Mouse (Mus musculus) forebrain, embryonic 12.5 days (tissue): ENCODE measurements around the gene Fasl. TPM values are rescaled to one million over a fixed set of nuclear protein-coding genes. Genes with fewer than 3 reads are reported as not detected.

ENCODE experiments used
- ATAC-seq: fragments of 200-750 bp; cut with Nextera tagmentation; 2 replicates; pipeline ENCODE4 v1.8.0; 2017; ENCODE audit warnings: moderate TSS enrichment; ENCODE audit not compliant: low FRiP score
- H3K27ac ChIP-seq: fragments of 300-500 bp; sonication (generic); 2 replicates; pipeline ENCODE4 v1.5.1; 2016; ENCODE audit warnings: mild to moderate bottlenecking
- H3K27me3 ChIP-seq: fragments of 300-500 bp; sonication (generic); 2 replicates; pipeline ENCODE4 v1.6.1; 2016; ENCODE audit warnings: mild to moderate bottlenecking
- H3K36me3 ChIP-seq: fragments of 300-500 bp; sonication (generic); replicated peaks from 2 replicates; pipeline ENCODE4 v1.6.1; 2016; ENCODE audit warnings: mild to moderate bottlenecking
- H3K4me1 ChIP-seq: fragments of 300-500 bp; sonication (generic); 2 replicates; pipeline ENCODE4 v1.6.1; 2016
- H3K4me2 ChIP-seq: fragments of 300-500 bp; sonication (generic); 2 replicates; pipeline ENCODE4 v1.6.1; 2016; ENCODE audit warnings: mild to moderate bottlenecking, moderate library complexity
- H3K4me3 ChIP-seq: fragments of 300-500 bp; sonication (generic); replicated peaks from 2 replicates; pipeline ENCODE4 v1.5.1; 2016; ENCODE audit warnings: mild to moderate bottlenecking
- H3K9ac ChIP-seq: fragments of 300-500 bp; sonication (generic); 2 replicates; pipeline ENCODE4 v1.6.1; 2016; ENCODE audit warnings: mild to moderate bottlenecking
- H3K9me3 ChIP-seq: fragments of 300-500 bp; sonication (generic); 2 replicates; pipeline ENCODE4 v1.6.1; 2016
- WGBS: fragments of 180-500 bp; shearing (Covaris S2); methylation state at CpG from one replicate; pipeline ENCODE4 v1.1.7; 2016; 5-methylcytosine and 5-hydroxymethylcytosine counted together
- polyA plus RNA-seq: library from polyadenylated mRNA; unstranded; fragments of >200 nt; fragmentation: Nextera tagmentation; extraction: Ambion mirVana; gene quantifications from 2 replicates; pipeline ENCODE4 v1.2.1, GENCODE M21; 2016

The Fasl gene
- polyA plus RNA-seq, result not detected in 2 replicates

GRCm38 (mm10) chr1:161788339-161788738, at the start of gene Fasl:
Gene Fasl, minus strand, starts transcription at chr1:161788495.
- WGBS, result 92% methylated on average over 9 of the region's 9 CpGs
- no peaks in the 10 kb centered on the region for H3K36me3 ChIP-seq
- no peak for ATAC-seq
- no peaks in the 10 kb centered on the region for H3K27me3 ChIP-seq
- H3K4me2 ChIP-seq, result no peak within 1 kb of the TSS
- no peaks in the 10 kb centered on the region for H3K9me3 ChIP-seq
- no peak within 1 kb of the TSS for H3K9ac ChIP-seq
- H3K27ac ChIP-seq, result no peak within 1 kb of the TSS
- no peak within 1 kb of the TSS for H3K4me3 ChIP-seq
- no peaks in the 10 kb centered on the region for H3K4me1 ChIP-seq

DNA sequence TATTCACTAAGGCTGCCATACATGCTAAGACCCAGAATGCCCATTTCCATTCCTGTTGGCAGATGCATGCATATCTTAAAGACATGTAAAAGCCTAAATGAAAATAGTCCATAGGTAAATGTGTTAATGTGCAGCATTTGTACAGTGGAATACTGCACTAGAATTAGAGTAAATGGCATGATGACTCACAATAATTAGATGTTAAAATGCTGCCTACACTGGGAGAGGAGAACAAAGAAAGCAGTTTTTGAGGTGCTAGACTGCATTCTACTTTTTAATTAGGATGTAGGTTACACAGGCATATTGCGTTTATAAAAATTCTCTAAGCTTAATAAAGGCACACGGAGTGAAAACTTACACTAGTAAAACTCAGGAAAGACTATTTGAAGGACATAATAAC, 38.4 kb upstream of the Fasl start:
- no peaks in the 10 kb centered on the region for H3K9me3 ChIP-seq
- H3K27ac ChIP-seq, result no peak overlapping the region
- ATAC-seq, result no peak
- H3K4me1 ChIP-seq, result no peaks in the 10 kb centered on the region
- 80% methylated on average over 2 of the region's 2 CpGs for WGBS
- no peak overlapping the region for H3K9ac ChIP-seq
- H3K4me3 ChIP-seq, result no peak overlapping the region
- H3K4me2 ChIP-seq, result no peak overlapping the region
- no peaks in the 10 kb centered on the region for H3K27me3 ChIP-seq
- peaks cover 13% of the 10 kb centered on the region for H3K36me3 ChIP-seq

DNA sequence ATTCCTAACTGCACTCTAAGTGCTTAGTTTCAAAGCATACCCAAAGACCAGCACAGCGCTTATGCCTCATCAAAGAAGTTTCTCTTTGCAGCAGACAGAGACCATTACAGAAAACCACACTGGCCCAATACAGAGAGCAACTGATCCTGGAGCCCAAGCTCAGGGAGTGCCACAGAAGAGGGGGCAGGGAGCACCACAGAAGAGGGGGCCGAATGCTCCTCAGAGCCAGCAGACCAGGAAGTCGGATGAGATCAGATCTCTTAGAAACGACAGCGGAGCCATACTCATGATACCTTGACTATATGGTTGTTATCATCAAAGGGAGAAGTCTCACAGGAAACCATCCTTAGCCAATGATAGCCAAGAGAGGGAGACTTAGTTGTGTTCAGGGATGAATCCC, 21.1 kb upstream of the Fasl start:
- 93% methylated on average over 5 of the region's 5 CpGs for WGBS
- Histone ChIP-seq H3K4me2 (no peak overlapping the region), H3K9ac (no peak overlapping the region), H3K27me3 (no peaks in the 10 kb centered on the region), H3K9me3 (no peaks in the 10 kb centered on the region), H3K4me1 (no peaks in the 10 kb centered on the region), H3K27ac (no peak overlapping the region), H3K4me3 (no peak overlapping the region), H3K36me3 (no peaks in the 10 kb centered on the region)
- no peak for ATAC-seq

DNA sequence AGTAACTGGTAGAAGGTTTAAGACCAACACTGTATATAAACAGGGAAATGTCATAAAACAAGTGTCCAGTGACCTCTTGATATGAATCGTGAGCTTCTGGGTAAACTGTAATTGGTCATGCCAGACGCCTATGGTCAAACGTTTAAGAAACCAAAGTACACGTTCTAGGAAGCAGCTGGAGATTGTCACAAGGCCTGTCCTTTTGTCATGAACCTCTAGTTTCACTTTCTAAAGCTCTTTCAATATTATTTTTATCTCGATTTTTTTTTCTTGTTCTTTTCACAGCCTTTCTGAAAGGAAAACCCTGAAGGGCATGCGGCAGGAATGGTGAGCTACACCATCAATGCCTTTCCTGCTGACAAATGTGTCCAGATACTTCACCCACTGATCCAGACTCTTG, 20.7 kb upstream of the Fasl start:
- H3K4me1 ChIP-seq, result no peaks in the 10 kb centered on the region
- no peak overlapping the region for H3K4me2 ChIP-seq
- ATAC-seq, result no peak
- no peaks in the 10 kb centered on the region for H3K9me3 ChIP-seq
- no peaks in the 10 kb centered on the region for H3K27me3 ChIP-seq
- WGBS, result 83% methylated on average over 6 of the region's 6 CpGs
- no peak overlapping the region for H3K4me3 ChIP-seq
- H3K27ac ChIP-seq, result no peak overlapping the region
- H3K9ac ChIP-seq, result no peak overlapping the region
- H3K36me3 ChIP-seq, result no peaks in the 10 kb centered on the region

DNA sequence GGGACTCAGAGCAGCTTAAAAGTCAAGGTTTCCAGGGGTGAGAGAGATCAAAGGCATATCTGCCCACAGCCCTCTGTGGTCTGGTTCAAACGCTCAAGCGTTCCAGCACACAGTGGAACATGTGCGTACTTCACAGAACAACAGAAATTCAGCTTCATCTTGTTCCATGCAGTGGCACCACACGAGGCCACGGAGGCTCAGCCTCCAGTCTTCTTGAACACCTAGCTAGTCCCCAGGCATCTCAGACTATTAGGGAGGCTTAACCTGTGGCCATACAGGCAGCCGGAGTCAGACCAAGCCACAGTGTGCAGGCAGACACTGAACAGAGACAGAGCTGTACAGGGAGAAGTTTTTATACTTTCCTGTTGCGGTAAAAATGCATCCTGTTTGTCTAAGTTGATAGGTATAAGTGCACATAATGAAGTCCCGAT, 16.3 kb upstream of the Fasl start:
- Histone ChIP-seq H3K4me1 (no peaks in the 10 kb centered on the region), H3K9ac (no peak overlapping the region), H3K4me3 (no peak overlapping the region), H3K4me2 (no peak overlapping the region), H3K27me3 (no peaks in the 10 kb centered on the region), H3K36me3 (no peaks in the 10 kb centered on the region), H3K9me3 (no peaks in the 10 kb centered on the region), H3K27ac (no peak overlapping the region)
- ATAC-seq, result no peak
- WGBS, result 89% methylated on average over 8 of the region's 8 CpGs

GRCm38 (mm10) chr1:161801321-161801720, 13.0 kb upstream of the Fasl start:
- Histone ChIP-seq H3K9ac (no peak overlapping the region), H3K27me3 (no peaks in the 10 kb centered on the region), H3K4me1 (no peaks in the 10 kb centered on the region), H3K4me2 (no peak overlapping the region), H3K36me3 (no peaks in the 10 kb centered on the region), H3K4me3 (no peak overlapping the region), H3K9me3 (no peaks in the 10 kb centered on the region), H3K27ac (no peak overlapping the region)
- WGBS, result 81% methylated on average over 2 of the region's 2 CpGs
- ATAC-seq, result no peak

- H3K36me3 ChIP-seq, result no peaks in the 10 kb centered on the region
- no peak for ATAC-seq
- no peaks in the 10 kb centered on the region for H3K27me3 ChIP-seq
- no peak overlapping the region for H3K4me2 ChIP-seq
- H3K9me3 ChIP-seq, result no peaks in the 10 kb centered on the region
- no peaks in the 10 kb centered on the region for H3K4me1 ChIP-seq
- H3K27ac ChIP-seq, result no peak overlapping the region
- no peak overlapping the region for H3K9ac ChIP-seq
- no peak overlapping the region for H3K4me3 ChIP-seq
These were observed 12.0 kb upstream of the Fasl start for GRCm38 (mm10) chr1:161800256-161800655.

DNA sequence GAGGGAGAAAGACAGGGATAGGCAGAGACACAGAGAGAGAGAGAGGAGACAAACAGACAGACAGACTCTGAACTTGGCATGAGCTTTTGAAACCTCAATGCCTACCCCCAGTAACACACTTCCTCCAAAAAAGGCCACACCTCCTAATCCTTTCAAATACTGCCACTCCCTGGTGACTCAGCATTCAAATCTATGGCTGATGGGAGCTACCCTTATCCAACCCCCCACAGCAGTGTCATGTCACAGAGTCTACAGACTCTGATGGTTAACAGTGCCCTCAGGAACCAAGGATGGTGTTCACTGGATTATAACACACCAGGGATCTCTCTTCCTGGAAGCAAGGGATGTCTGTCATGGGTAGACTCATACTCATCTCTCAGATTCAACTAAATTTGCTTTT, 11.5 kb upstream of the Fasl start:
- Histone ChIP-seq H3K27me3 (no peaks in the 10 kb centered on the region), H3K27ac (no peak overlapping the region), H3K4me2 (no peak overlapping the region), H3K4me1 (no peaks in the 10 kb centered on the region), H3K4me3 (no peak overlapping the region), H3K9ac (no peak overlapping the region), H3K36me3 (no peaks in the 10 kb centered on the region), H3K9me3 (no peaks in the 10 kb centered on the region)
- ATAC-seq, result no peak

DNA sequence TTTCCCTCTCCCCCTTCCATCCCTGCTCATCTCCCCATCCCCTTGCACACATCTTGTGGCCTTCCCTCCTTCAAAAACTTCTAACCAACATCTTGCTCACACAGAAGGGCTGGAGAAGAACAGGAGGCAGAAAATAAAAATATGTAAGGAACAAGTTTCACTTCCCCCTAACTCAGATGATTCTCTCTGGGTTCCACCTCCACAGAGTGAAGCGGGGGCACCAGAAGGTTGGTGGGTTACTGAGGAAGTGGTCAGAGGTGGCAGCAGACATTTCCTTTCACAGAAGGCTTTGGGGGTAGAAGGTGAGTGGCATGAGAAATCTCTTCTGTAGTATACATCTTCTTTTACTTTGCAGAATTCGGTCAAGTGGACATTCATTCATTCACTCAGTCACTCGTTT, 10.6 kb upstream of the Fasl start:
- no peak overlapping the region for H3K4me3 ChIP-seq
- no peaks in the 10 kb centered on the region for H3K4me1 ChIP-seq
- WGBS, result 89% methylated on average over 3 of the region's 3 CpGs
- ATAC-seq, result no peak
- H3K27me3 ChIP-seq, result no peaks in the 10 kb centered on the region
- no peaks in the 10 kb centered on the region for H3K36me3 ChIP-seq
- no peaks in the 10 kb centered on the region for H3K9me3 ChIP-seq
- H3K9ac ChIP-seq, result no peak overlapping the region
- H3K27ac ChIP-seq, result no peak overlapping the region
- H3K4me2 ChIP-seq, result no peak overlapping the region

GRCm38 (mm10) chr1:161794447-161795211, 6.3 kb upstream of the Fasl start:
- no peak overlapping the region for H3K27ac ChIP-seq
- no peak for ATAC-seq
- 89% methylated on average over 10 of the region's 10 CpGs for WGBS

DNA sequence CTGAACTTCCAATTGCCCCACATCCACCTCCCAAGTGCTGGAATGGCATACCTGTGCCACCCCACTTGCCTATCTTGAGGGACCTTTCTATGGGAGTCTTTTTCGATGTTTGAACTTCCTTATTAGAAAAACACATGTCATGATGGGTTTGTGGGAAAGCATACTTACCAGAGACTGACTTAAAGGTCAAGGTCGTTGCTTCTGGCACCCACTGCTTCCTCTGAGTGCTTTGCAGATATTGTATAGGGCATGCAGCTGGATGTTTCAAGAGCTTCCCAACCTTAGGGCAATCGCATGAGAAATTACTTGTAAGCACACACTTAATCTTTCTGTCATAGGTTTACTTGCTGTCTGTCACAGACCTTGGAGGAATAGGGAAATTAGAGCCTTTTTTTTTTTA, 5.0 kb upstream of the Fasl start:
- Histone ChIP-seq H3K9ac (no peak overlapping the region), H3K27ac (no peak overlapping the region), H3K4me2 (no peak overlapping the region), H3K27me3 (no peaks in the 10 kb centered on the region), H3K4me3 (no peak overlapping the region), H3K36me3 (no peaks in the 10 kb centered on the region), H3K4me1 (no peaks in the 10 kb centered on the region), H3K9me3 (no peaks in the 10 kb centered on the region)
- no peak for ATAC-seq
- WGBS, result 81% methylated on average over 3 of the region's 3 CpGs

More at GRCm38 (mm10) chr1:161794447-161795211, 6.3 kb upstream of the Fasl start:
- no peak overlapping the region for H3K4me2 ChIP-seq
- no peak overlapping the region for H3K9ac ChIP-seq
- H3K4me3 ChIP-seq, result no peak overlapping the region
- H3K9me3 ChIP-seq, result no peaks in the 10 kb centered on the region
- no peaks in the 10 kb centered on the region for H3K36me3 ChIP-seq
- H3K27me3 ChIP-seq, result no peaks in the 10 kb centered on the region
- H3K4me1 ChIP-seq, result no peaks in the 10 kb centered on the region

- ATAC-seq, result no peak
- 94% methylated on average over 4 of the region's 4 CpGs for WGBS
- H3K9me3 ChIP-seq, result no peaks in the 10 kb centered on the region
These were observed 4.3 kb upstream of the Fasl start for GRCm38 (mm10) chr1:161792687-161792969.

GRCm38 (mm10) chr1:161791854-161792686, 3.8 kb upstream of the Fasl start:
- H3K27me3 ChIP-seq, result no peaks in the 10 kb centered on the region
- no peak overlapping the region for H3K4me2 ChIP-seq
- 88% methylated on average over 8 of the region's 8 CpGs for WGBS
- no peaks in the 10 kb centered on the region for H3K4me1 ChIP-seq
- no peak overlapping the region for H3K27ac ChIP-seq
- no peak for ATAC-seq
- H3K36me3 ChIP-seq, result no peaks in the 10 kb centered on the region
- H3K4me3 ChIP-seq, result no peak overlapping the region
- no peaks in the 10 kb centered on the region for H3K9me3 ChIP-seq
- no peak overlapping the region for H3K9ac ChIP-seq

More at GRCm38 (mm10) chr1:161792687-161792969, 4.3 kb upstream of the Fasl start:
- H3K9ac ChIP-seq, result no peak overlapping the region
- no peak overlapping the region for H3K27ac ChIP-seq
- H3K4me2 ChIP-seq, result no peak overlapping the region
- no peaks in the 10 kb centered on the region for H3K4me1 ChIP-seq
- no peak overlapping the region for H3K4me3 ChIP-seq
- H3K36me3 ChIP-seq, result no peaks in the 10 kb centered on the region
- no peaks in the 10 kb centered on the region for H3K27me3 ChIP-seq
